Mouse (Mus musculus) G1E (cell line): ENCODE measurements around the gene Slc35c2. TPM values are rescaled to one million over a fixed set of nuclear protein-coding genes. Genes with fewer than 3 reads are reported as not detected.

Experiments used
- ATAC-seq: 2 replicates; pipeline ENCODE4 v1.8.0; 2016; ENCODE audit warnings: mild to moderate bottlenecking; ENCODE audit not compliant: insufficient number of reproducible peaks, poor library complexity, low FRiP score, severe bottlenecking; ENCODE audit errors: extremely low read depth
- DNase-seq: peaks from one replicate; pipeline ENCODE4 v3.0.0; 2012; ENCODE audit warnings: low spot score
- H3K27me3 ChIP-seq: 2 replicates; pipeline ENCODE4 v1.6.1; 2012; ENCODE audit warnings: mild to moderate bottlenecking, low read length, inconsistent platforms; ENCODE audit not compliant: insufficient read depth
- H3K36me3 ChIP-seq: replicated peaks from 2 replicates; pipeline ENCODE3; 2012; ENCODE audit warnings: mild to moderate bottlenecking, inconsistent platforms
- H3K4me1 ChIP-seq: 2 replicates; pipeline ENCODE4 v1.6.1; 2012; ENCODE audit warnings: low read depth, low read length, inconsistent platforms, mixed read lengths; ENCODE audit not compliant: insufficient read depth
- H3K4me3 ChIP-seq: 2 replicates; pipeline ENCODE4 v1.5.1; 2012; ENCODE audit warnings: low read depth, mild to moderate bottlenecking, inconsistent platforms, low read length, moderate library complexity, mixed read lengths
- H3K9me3 ChIP-seq: replicated peaks from 2 replicates; pipeline ENCODE4 v1.6.1; 2012; ENCODE audit warnings: inconsistent platforms
- CTCF ChIP-seq: IDR thresholded peaks from 2 replicates; pipeline ENCODE4 v1.5.1; 2012; ENCODE audit warnings: low read depth, low read length, inconsistent platforms, mixed read lengths
- GATA1 ChIP-seq: IDR thresholded peaks from 2 replicates; pipeline ENCODE4 v1.6.1; 2012; ENCODE audit warnings: borderline replicate concordance, low read length, inconsistent platforms, mixed read lengths
- GATA2 ChIP-seq: IDR thresholded peaks from 2 replicates; pipeline ENCODE4 v1.6.1; 2012; ENCODE audit warnings: low read depth, low read length, inconsistent platforms, borderline replicate concordance
- POLR2AphosphoS5 ChIP-seq: IDR thresholded peaks from 2 replicates; pipeline ENCODE4 v1.6.1; 2012; ENCODE audit warnings: low read depth, low read length, inconsistent platforms; ENCODE audit not compliant: insufficient replicate concordance
- TAL1 ChIP-seq: conservative IDR thresholded peaks from 2 replicates; pipeline ENCODE4 v1.6.1; 2012; ENCODE audit warnings: low read depth, low read length, inconsistent platforms, mixed read lengths
- polyA plus RNA-seq: library from polyadenylated mRNA; stranded (reverse); fragments of >175 nt; gene quantifications from 2 replicates; pipeline ENCODE4 v1.2.3, GENCODE M21; 2012
- total RNA-seq, 2 experiments: library from RNA; stranded (forward) in 1 of 2; stranded (reverse) in 1 of 2; fragments of 200-1000 nt in 1 of 2; fragments of >200 nt in 1 of 2; fragmentation: Nextera tagmentation in 1 of 2; gene quantifications; 2 replicates each; pipeline ENCODE4 v1.2.3; 2014 to 2017

The Slc35c2 gene
- total and polyA plus RNA-seq, 3 experiments, result 32.7 to 62.5 (median 41.6) TPM

GRCm38 (mm10) chr2:165270858-165271257 is 16.8 kb downstream of the Slc35c2 start:
- Histone ChIP-seq H3K4me3 (no peak overlapping the region), H3K36me3 (peaks cover 6% of the 10 kb centered on the region), H3K9me3 (no peaks in the 10 kb centered on the region), H3K4me1 (no peaks in the 10 kb centered on the region), H3K27me3 (no peaks in the 10 kb centered on the region)
- ATAC-seq (no peak), DNase-seq (no peak)
- no peak for TF ChIP-seq GATA1
- TF ChIP-seq TAL1, result no peak
- TF ChIP-seq CTCF, result no peak
- no peak for TF ChIP-seq POLR2AphosphoS5
- TF ChIP-seq GATA2, result no peak

- Histone ChIP-seq H3K27me3 (no peaks in the 10 kb centered on the region), H3K4me3 (no peak overlapping the region), H3K4me1 (peaks cover 5% of the 10 kb centered on the region), H3K36me3 (no peaks in the 10 kb centered on the region), H3K9me3 (no peaks in the 10 kb centered on the region)
- ATAC-seq (no peak), DNase-seq (no peak)
- TF ChIP-seq POLR2AphosphoS5 (no peak), TAL1 (no peak), GATA1 (no peak), CTCF (no peak), GATA2 (no peak)
These were observed 20.9 kb downstream of the Slc35c2 start for GRCm38 (mm10) chr2:165266739-165267138.

GRCm38 (mm10) chr2:165263861-165264260 is 23.8 kb downstream of the Slc35c2 start:
- Histone ChIP-seq H3K36me3 (no peaks in the 10 kb centered on the region), H3K4me3 (no peak overlapping the region), H3K4me1 (peaks cover 5% of the 10 kb centered on the region), H3K9me3 (no peaks in the 10 kb centered on the region), H3K27me3 (peaks cover 2% of the 10 kb centered on the region; the same call in 1 of the 2 replicates)
- TF ChIP-seq POLR2AphosphoS5 (no peak), GATA2 (no peak), CTCF (no peak), GATA1 (no peak), TAL1 (no peak)
- DNase-seq, result no peak
- no peak for ATAC-seq

- Histone ChIP-seq H3K4me3 (no peak overlapping the region), H3K36me3 (no peaks in the 10 kb centered on the region), H3K4me1 (peaks cover 5% of the 10 kb centered on the region), H3K27me3 (peaks cover 6% of the 10 kb centered on the region; the same call in 1 of the 2 replicates), H3K9me3 (no peaks in the 10 kb centered on the region)
- DNase-seq (no peak), ATAC-seq (no peak)
- TF ChIP-seq GATA1, result no peak
- no peak for TF ChIP-seq CTCF
- no peak for TF ChIP-seq GATA2
- TF ChIP-seq TAL1, result no peak
- TF ChIP-seq POLR2AphosphoS5, result no peak
These were observed 25.2 kb downstream of the Slc35c2 start for GRCm38 (mm10) chr2:165262274-165262990.

GRCm38 (mm10) chr2:165259859-165260258 is 27.8 kb downstream of the Slc35c2 start:
- H3K27me3 ChIP-seq, result peaks cover 6% of the 10 kb centered on the region; the same call in 1 of the 2 replicates
- no peak for ATAC-seq
- H3K4me1 ChIP-seq, result peaks cover 5% of the 10 kb centered on the region
- DNase-seq, result no peak
- H3K9me3 ChIP-seq, result no peaks in the 10 kb centered on the region
- H3K4me3 ChIP-seq, result no peak overlapping the region
- TF ChIP-seq CTCF, result no peak
- TF ChIP-seq GATA2, result no peak
- TF ChIP-seq TAL1, result no peak
- TF ChIP-seq POLR2AphosphoS5, result no peak
- TF ChIP-seq GATA1, result no peak
- H3K36me3 ChIP-seq, result no peaks in the 10 kb centered on the region

- Histone ChIP-seq H3K36me3 (no peaks in the 10 kb centered on the region), H3K27me3 (peaks cover 6% of the 10 kb centered on the region; the same call in 1 of the 2 replicates), H3K9me3 (no peaks in the 10 kb centered on the region), H3K4me1 (no peaks in the 10 kb centered on the region), H3K4me3 (no peak overlapping the region)
- DNase-seq (no peak), ATAC-seq (no peak)
- no peak for TF ChIP-seq GATA2
- TF ChIP-seq GATA1, result no peak
- no peak for TF ChIP-seq POLR2AphosphoS5
- TF ChIP-seq CTCF, result no peak
- TF ChIP-seq TAL1, result no peak
These were observed 29.3 kb downstream of the Slc35c2 start for GRCm38 (mm10) chr2:165258321-165258720.
